Mouse (Mus musculus) gastrocnemius, postnatal 10 days (tissue): ENCODE data around the gene Rpl3. TPM values are rescaled to one million over a fixed set of nuclear protein-coding genes. Genes with fewer than 3 reads are reported as not detected.

Experiments
- DNase-seq: peaks from one replicate; pipeline ENCODE4 v3.0.0; 2021; ENCODE audit warnings: mixed read lengths
- microRNA-seq, 2 experiments: library from miRNA; unstranded; fragments of <30 nt; microRNA quantifications; one replicate each; pipeline ENCODE4 v1.2.0; 2021
- total RNA-seq, 2 experiments: library from RNA; stranded (reverse); gene quantifications; 2 replicates each; pipeline ENCODE4 v1.2.3; 2021

Gene Rpl3
- total RNA-seq, 2 experiments from 2014 or later: 224 to 271 TPM

DNA sequence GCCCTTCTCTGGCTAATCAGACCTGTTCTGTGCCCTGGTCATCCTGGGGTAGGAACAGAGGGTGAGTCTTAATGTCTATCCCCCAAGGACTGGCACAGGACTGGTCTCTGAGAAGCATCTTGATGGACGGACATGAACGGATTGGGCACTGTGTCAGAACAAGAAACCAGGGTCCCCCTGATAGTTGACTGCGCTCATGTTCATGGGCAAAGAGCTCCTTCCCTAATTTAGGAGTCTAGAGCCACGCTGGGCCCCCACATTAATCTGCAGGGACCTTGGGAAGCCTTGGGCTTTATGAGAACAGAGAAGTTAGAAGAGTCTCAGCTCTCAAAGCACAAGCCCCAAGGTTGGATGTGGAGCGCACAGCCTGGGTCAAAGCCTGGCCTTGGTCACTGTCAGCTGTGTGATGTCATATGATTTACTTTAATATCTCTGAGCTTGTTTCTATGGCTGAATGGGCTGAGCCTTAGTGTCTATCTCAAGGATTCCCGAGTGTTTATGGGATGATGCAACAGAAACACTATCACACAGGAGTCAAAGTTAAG lies 56.3 kb downstream of the Rpl3 start:
- DNase-seq: no peak

DNA sequence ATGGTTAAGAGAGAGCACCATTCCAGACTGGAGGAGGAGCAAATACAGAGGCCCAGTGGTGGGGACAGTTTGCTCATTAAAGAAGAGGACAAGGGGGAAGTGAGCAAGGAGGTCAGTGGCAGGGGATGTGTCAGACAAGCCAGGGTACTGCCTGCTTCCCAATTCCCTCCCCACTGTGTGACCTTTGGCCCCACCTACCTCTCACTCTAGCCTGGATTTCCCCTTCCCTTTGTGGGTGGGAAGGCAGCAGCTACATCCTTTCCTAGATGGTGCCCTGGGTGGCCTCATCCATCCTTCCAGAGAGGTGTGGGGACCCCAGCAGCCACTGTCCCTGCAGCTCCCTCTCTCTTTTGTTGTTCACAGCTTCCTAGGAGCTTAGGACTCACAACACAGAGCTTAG lies 56.8 kb downstream of the Rpl3 start:
- no peak for DNase-seq

DNA sequence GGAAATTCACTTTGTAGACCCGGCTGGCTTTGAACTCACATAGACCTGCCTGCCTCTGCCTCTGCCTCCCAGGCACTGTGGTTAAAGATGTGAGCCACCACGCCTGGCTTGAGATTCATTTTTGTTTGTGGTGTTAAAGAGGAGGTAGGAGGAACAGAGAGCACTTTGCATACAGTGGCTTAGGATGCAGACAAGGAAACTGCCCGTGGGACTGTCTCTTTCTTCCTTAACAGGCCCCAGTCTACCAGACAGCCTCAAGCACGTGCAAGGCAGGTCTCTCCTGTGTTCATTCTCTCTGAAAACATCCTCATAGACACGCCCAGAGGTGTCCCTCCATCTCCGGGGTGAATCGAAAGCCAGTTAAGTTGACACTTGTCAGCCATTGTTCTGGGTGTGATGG lies 57.3 kb downstream of the Rpl3 start:
- no peak for DNase-seq

DNA sequence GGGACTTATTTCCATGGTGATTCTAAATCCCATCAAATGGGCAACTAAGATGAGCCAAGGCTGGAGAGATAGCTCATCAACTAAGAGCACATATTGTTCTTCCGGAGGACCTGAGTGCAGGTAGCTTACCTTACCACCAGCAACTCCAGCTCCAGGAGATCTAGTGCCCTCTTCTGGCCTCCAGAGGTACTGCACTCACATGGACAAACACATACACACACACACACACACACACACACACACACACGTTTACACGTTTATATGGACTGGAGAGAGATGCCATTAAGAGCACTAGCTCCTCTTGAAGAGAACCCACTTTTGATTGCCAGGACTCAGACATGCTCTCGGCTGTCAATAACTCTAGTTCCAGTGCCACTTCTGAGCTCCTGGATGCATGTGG lies 60.5 kb downstream of the Rpl3 start:
- no peak for DNase-seq

DNA sequence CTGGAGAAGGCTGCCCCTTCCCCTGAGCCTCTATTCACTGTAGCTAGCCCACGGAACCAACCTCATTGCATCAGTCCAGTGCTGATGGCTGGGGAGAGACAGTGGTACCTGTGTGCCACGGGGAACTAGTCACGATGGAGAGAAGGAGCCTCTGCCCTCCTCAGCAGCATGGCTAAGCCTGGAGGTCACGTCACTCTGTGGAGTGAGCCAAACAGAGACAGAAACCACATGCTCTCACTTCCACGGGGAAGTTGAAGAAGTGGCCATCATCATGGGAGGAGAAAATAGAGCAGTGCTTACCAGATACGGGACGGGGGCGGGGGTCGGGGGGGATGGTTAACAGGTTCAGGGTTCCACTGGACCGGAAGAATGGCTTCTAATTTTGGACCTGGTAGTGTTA lies 61.3 kb downstream of the Rpl3 start:
- DNase-seq: no peak

- DNase-seq: no peak
Observed at GRCm38 (mm10) chr15:80028862-80029261, 62.8 kb downstream of the Rpl3 start.

Small RNA genes within 50 kb of the gene (microRNA-seq; reads per million reads assigned to microRNA genes)
- 55.7 to 71.9 reads per million in 2 experiments for gene Snord43

Other genes starting within 250 kb of the Rpl3 start
- gene Apobec3, start 200.2 kb downstream of the Rpl3 start, total RNA-seq: 10 to 100 TPM in 1 of 2 experiments, 1 to 10 TPM in 1; 7.5 to 11.8 TPM
- 1 to 10 TPM; 2.9 to 4.1 TPM for gene Cbx7, start 120.7 kb downstream of the Rpl3 start, total RNA-seq
- gene Pdgfb, start 76.9 kb downstream of the Rpl3 start, total RNA-seq: 10 to 100 TPM; 40.8 to 59.3 TPM
- 10 to 100 TPM; 16.1 to 17.0 TPM for gene Syngr1, start 534 bp downstream of the Rpl3 start, total RNA-seq
- gene Tab1, start 41.3 kb upstream of the Rpl3 start, total RNA-seq: 10 to 100 TPM; 17.1 to 20.6 TPM
- 1 to 10 TPM; 2.8 to 3.1 TPM for gene Mgat3, start 81.9 kb upstream of the Rpl3 start, total RNA-seq
- 10 to 100 TPM; 22.8 to 27.2 TPM for gene Mief1, start 142.2 kb upstream of the Rpl3 start, total RNA-seq
- gene AC140267.1, start 144.0 kb upstream of the Rpl3 start, total RNA-seq: 1 to 10 TPM in 1 of 2 experiments, not detected in 1; 7.5 TPM
- 100 to 1,000 TPM in 1 of 2 experiments, 10 to 100 TPM in 1; 94.7 to 131 TPM for gene Atf4, start 163.3 kb upstream of the Rpl3 start, total RNA-seq
- 10 to 100 TPM; 16.7 to 18.8 TPM for gene Rps19bp1, start 172.4 kb upstream of the Rpl3 start, total RNA-seq
- under 1 TPM; 0.07 to 0.12 TPM for gene Cacna1i, start 195.4 kb upstream of the Rpl3 start, total RNA-seq